Mouse (Mus musculus) ES-Bruce4 (cell line): ENCODE measurements at regions not wholly inside any gene's neighbourhood (a gene's known extent, or its start where the extent isn't known, plus 50 kb on each side); places are given as distances from the start of the nearest gene placed in this dataset.

Source experiments
- H3K27ac ChIP-seq: 2 replicates; pipeline ENCODE4 v1.5.1; 2012; ENCODE audit warnings: low read length, inconsistent platforms; ENCODE audit not compliant: insufficient read depth
- H3K27me3 ChIP-seq: 2 replicates; pipeline ENCODE4 v1.6.1; 2012; ENCODE audit warnings: mild to moderate bottlenecking, low read length, inconsistent platforms; ENCODE audit not compliant: control insufficient read depth, poor library complexity, insufficient read depth, severe bottlenecking
- H3K36me3 ChIP-seq: 2 replicates; pipeline ENCODE4 v1.6.1; 2012; ENCODE audit warnings: inconsistent platforms, mild to moderate bottlenecking, low read length, moderate library complexity; ENCODE audit not compliant: control insufficient read depth, poor library complexity, insufficient read depth, severe bottlenecking
- H3K4me1 ChIP-seq: one replicate; pipeline ENCODE4 v1.8.1; 2011; ENCODE audit warnings: low read length; ENCODE audit not compliant: control insufficient read depth, insufficient read depth
- H3K4me3 ChIP-seq: 2 replicates; pipeline ENCODE4 v1.5.1; 2011; ENCODE audit warnings: low read depth, mild to moderate bottlenecking, low read length
- H3K9ac ChIP-seq: 2 replicates; pipeline ENCODE4 v1.6.1; 2012; ENCODE audit warnings: low read depth, mild to moderate bottlenecking, inconsistent platforms; ENCODE audit not compliant: poor library complexity, severe bottlenecking
- H3K9me3 ChIP-seq: replicated peaks from 2 replicates; pipeline ENCODE4 v1.6.1; 2012; ENCODE audit warnings: mild to moderate bottlenecking, low read length, inconsistent platforms; ENCODE audit not compliant: control insufficient read depth, poor library complexity, insufficient read depth, severe bottlenecking
- CTCF ChIP-seq: IDR thresholded peaks from one replicate; pipeline ENCODE4 v1.8.1; 2011; ENCODE audit warnings: low read depth, low read length
- EP300 ChIP-seq: IDR thresholded peaks from 2 replicates; pipeline ENCODE4 v1.6.1; 2011; ENCODE audit warnings: low read depth, low read length; ENCODE audit not compliant: insufficient read depth
- POLR2A ChIP-seq: IDR thresholded peaks from one replicate; pipeline ENCODE4 v1.8.1; 2011; ENCODE audit warnings: low read length; ENCODE audit not compliant: insufficient read depth

DNA sequence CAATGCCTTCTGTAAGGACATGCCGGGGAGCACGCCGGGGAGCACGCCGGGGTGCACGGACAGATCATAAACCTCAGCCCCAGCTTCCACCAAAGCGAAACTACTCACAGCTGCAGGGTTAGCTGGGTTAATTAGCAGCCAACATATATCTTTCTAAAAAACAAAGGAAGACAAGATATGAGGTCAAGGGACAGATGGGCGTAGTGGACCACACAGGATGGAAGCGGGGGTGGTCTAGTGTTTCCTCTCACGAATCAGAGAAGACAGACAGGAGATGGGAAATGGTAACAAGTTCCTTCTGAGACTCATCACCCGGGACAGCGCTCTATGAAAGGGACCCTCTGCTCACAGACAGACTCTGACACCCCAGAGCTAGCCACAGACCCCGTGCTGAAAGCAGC, 60.0 kb upstream of the Ajap1 start:
- Histone ChIP-seq H3K4me1 (no peaks in the 10 kb centered on the region), H3K27ac (no peak overlapping the region), H3K4me3 (no peak overlapping the region), H3K9me3 (no peaks in the 10 kb centered on the region), H3K36me3 (no peaks in the 10 kb centered on the region), H3K9ac (no peak overlapping the region), H3K27me3 (no peaks in the 10 kb centered on the region)
- TF ChIP-seq CTCF = no peak
- TF ChIP-seq POLR2A = no peak
- TF ChIP-seq EP300 = no peak

GRCm38 (mm10) chr4:153543900-153544648, 61.5 kb upstream of the Ajap1 start:
- no peak overlapping the region for H3K9ac ChIP-seq
- TF ChIP-seq EP300 (no peak), POLR2A (no peak), CTCF (no peak)
- no peaks in the 10 kb centered on the region for H3K36me3 ChIP-seq
- no peaks in the 10 kb centered on the region for H3K4me1 ChIP-seq
- H3K4me3 ChIP-seq = no peak overlapping the region
- no peak overlapping the region for H3K27ac ChIP-seq
- no peaks in the 10 kb centered on the region for H3K9me3 ChIP-seq
- no peaks in the 10 kb centered on the region for H3K27me3 ChIP-seq

- no peaks in the 10 kb centered on the region for H3K9me3 ChIP-seq
- H3K27me3 ChIP-seq = no peaks in the 10 kb centered on the region
- H3K36me3 ChIP-seq = no peaks in the 10 kb centered on the region
- H3K4me1 ChIP-seq = no peaks in the 10 kb centered on the region
- no peak overlapping the region for H3K4me3 ChIP-seq
- no peak overlapping the region for H3K9ac ChIP-seq
- no peak for TF ChIP-seq POLR2A
- TF ChIP-seq EP300 = no peak
- no peak for TF ChIP-seq CTCF
- no peak overlapping the region for H3K27ac ChIP-seq
These were observed 64.1 kb upstream of the Ajap1 start for GRCm38 (mm10) chr4:153546709-153547108.

DNA sequence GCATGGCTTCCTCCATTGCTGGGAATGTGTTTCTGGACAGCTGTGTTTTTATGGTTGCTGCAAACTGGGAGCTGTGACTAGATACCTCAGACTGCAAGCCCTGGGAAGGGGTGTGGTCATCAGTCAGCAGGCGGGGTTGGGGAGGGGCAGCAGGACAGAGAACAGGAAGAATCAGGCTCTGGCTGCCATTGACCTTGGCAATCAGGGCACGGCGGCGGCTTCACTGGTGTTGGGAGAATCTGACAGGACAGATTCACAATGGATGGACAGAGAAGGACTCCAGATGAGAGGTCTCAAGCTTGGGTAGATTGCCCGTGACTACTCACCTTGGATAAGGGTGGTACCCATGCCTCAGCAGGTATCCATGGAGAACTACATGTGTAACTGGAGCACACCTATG, 64.5 kb upstream of the Ajap1 start:
- Histone ChIP-seq H3K9me3 (no peaks in the 10 kb centered on the region), H3K36me3 (no peaks in the 10 kb centered on the region), H3K4me1 (no peaks in the 10 kb centered on the region), H3K4me3 (no peak overlapping the region), H3K27me3 (no peaks in the 10 kb centered on the region), H3K27ac (no peak overlapping the region), H3K9ac (no peak overlapping the region)
- TF ChIP-seq EP300 (peak; percentile 60; the same call in 1 of the 2 replicates), POLR2A (no peak)

DNA sequence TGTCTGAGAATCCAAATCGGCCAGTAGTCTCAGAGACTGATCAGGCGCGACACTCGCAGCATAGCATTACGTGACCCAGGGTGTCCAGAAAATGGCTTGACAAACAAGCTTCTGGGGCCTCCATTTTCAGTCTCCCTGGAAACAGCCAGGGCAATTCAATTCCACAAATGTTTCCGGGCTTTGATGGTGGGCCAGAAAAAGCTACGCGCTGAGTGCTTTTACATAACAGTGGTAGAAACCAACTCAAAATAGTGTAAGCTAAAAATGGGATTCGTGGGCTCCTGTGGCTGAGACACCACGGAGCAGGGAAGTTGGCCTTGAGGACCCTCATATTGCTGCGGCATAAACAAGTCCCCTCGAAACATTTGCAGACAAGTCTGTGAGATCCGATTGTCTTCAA, 65.3 kb upstream of the Ajap1 start:
- no peaks in the 10 kb centered on the region for H3K4me1 ChIP-seq
- no peaks in the 10 kb centered on the region for H3K9me3 ChIP-seq
- no peak overlapping the region for H3K4me3 ChIP-seq
- no peak overlapping the region for H3K27ac ChIP-seq
- no peaks in the 10 kb centered on the region for H3K36me3 ChIP-seq
- TF ChIP-seq EP300 (no peak), CTCF (no peak), POLR2A (no peak)
- H3K9ac ChIP-seq = no peak overlapping the region
- H3K27me3 ChIP-seq = no peaks in the 10 kb centered on the region

DNA sequence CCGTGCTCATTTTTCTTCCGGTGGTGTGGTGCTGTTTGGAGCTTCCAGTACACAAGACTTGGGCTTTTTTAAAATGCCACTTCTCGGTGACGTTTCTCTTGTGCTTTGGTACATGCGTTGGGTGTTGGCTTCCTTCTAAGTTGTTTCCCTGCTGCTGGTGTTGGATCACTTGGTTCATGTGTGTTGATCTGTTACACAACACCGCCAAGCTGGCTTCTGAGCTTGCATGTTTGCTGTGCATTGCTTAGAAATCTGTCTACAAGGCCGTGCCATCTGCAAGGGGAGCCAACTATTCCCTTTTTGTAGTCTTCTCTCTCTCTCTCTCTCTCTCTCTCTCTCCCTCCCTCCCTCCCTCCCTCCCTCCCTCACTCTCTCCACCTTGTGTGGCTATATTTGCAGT, 68.7 kb upstream of the Ajap1 start:
- H3K36me3 ChIP-seq = no peaks in the 10 kb centered on the region
- no peak overlapping the region for H3K9ac ChIP-seq
- TF ChIP-seq EP300 = no peak
- no peak for TF ChIP-seq CTCF
- no peak for TF ChIP-seq POLR2A
- no peaks in the 10 kb centered on the region for H3K27me3 ChIP-seq
- no peaks in the 10 kb centered on the region for H3K4me1 ChIP-seq
- no peak overlapping the region for H3K4me3 ChIP-seq
- H3K27ac ChIP-seq = no peak overlapping the region
- no peaks in the 10 kb centered on the region for H3K9me3 ChIP-seq
